Mouse (Mus musculus) megakaryocyte, adult 5-6 weeks (primary cell): ENCODE measurements around the gene Map10. TPM values are rescaled to one million over a fixed set of nuclear protein-coding genes. Genes with fewer than 3 reads are reported as not detected.

Experiments used
- ATAC-seq: 2 replicates; pipeline ENCODE4 v1.8.0; 2016; ENCODE audit warnings: mild to moderate bottlenecking, inconsistent platforms; ENCODE audit not compliant: poor library complexity, severe bottlenecking
- total RNA-seq, 2 experiments: library from RNA; stranded (forward) in 1 of 2; stranded (reverse) in 1 of 2; fragments of 153-499, 151-499 nt in 1 of 2; fragments of 221-1000, 200-1000 nt in 1 of 2; gene quantifications; 2 replicates each; pipeline versions ENCODE4 v1.2.3 to v1.2.4; 2015 to 2017

The Map10 gene
- total RNA-seq (2015), result 2.7 and 4.6 TPM in 2 replicates
- total RNA-seq (2017), result 2.3 and 3.5 TPM in 2 replicates

DNA sequence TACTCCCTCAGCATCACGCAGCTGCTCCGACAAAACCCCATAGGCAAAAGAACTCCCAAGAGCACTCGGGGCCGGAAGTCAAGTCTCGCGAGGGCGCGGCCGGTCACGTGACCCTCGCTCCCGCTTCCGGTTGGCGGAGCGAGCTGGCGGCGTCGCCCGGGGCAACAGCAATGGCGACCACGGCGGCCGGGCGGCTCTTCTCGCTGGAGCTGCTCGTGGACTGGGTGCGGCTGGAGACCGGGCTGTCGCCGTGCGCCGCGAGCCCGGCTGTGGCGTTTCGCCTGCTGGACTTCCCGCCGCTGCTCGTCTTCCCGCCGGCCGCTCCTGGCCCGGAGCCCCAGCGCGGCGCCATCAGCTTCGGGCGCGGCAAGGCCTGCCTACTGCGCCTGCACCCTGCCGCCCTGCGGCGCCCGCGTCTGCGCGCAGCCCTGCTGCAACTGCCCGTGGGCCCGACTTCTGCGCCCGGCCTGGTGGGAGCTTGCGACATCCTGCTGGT lies at the start of gene Map10:
Gene Map10, plus strand, starts transcription at position 119 of the 496 bp plus-strand sequence.
- peak; percentile 83 for ATAC-seq

DNA sequence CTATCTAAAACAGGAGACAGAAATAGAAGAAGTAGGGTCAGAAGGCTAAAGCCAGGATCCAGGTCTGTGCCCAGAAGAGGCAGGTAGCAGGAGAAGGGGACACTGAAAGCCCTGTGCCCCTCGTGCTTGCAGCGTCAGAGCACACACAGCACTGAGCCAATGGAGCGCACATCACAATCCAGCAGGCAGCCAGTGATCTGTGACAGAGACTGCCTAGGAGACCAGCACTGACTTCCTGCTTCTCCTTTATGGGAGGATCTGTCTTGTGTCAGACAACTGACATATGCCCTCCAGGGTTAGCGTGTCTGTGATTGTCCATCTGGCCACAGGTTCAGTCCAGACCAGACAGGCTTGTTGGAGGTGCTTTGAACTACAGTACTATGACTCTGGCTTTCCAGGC lies 49.3 kb upstream of the Map10 start:
- ATAC-seq, result no peak; the same call in 1 of the 2 replicates

GRCm38 (mm10) chr8:125624287-125624686 lies 45.3 kb upstream of the Map10 start:
- no peak for ATAC-seq

- ATAC-seq, result no peak
Observed at GRCm38 (mm10) chr8:125626381-125626780, 43.2 kb upstream of the Map10 start.

- no peak for ATAC-seq
Observed at GRCm38 (mm10) chr8:125628834-125629233, 40.8 kb upstream of the Map10 start.

DNA sequence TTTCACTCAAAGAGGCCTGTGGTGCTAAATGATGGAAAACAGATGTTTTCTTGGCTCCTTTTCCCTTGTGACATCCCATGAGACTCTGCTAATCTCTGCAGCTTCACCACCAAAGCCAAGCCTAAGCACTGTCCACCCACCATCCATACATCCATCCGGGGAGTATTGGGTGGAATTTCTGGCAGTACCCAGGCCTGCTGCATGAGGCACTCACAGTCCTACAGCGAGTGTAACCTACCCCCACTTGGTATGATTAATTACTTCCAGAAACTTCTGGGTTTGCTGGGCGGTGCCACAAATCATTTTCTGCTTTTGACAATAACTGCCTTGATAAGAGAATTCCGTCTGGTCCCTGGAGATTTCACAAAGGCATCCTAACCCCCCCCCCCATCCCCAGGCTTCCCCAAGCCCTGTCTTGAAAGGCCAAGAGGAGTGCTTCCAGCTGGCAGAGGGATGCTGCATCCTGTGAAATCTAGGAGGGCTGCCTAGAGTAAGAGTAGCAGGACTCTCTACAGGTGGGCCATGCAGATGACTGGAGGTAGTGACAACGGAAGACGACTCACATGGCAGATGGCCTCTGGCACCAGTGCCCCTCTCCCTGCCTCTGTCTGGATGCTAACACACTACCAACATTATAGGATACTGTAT lies 31.1 kb upstream of the Map10 start:
- no peak for ATAC-seq

DNA sequence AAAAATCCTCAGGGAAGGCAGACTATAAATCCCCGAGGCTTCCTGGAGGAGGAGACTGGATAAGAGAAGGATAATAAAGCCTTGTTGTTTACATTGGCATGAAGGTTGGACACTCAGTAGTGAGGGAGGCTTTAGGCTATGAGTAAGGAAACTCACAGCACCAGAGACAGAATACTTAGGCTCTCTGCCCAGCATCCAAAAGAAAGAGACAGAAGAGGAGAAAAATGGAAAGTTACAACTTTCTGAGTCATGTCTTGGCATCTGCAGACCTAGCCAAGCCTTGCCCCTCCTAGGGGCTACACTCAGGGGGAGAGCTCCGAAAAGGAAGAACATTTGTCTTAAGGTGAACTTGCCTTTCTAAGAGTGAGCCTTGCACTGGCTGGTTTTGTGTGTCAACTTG lies 30.0 kb upstream of the Map10 start:
- ATAC-seq, result no peak

DNA sequence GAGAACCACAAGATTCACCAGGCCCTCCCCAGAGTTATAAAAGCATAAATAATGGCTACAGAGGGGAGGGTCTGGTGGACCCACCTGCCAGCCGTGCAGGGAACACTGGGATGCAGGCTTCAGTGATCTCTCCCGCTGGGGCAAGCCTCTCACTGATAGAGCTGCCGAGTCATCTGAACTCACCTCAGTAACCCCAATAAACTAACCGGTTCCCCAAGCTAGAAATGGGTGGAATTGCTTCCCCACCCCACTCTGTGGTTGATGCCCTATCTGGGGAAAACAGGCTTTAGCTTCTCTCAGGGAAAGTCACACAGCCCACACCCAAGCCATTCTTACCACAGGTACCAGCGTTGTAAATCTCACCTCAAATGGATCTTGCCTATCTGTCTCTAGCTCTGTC lies 28.9 kb upstream of the Map10 start:
- no peak for ATAC-seq

DNA sequence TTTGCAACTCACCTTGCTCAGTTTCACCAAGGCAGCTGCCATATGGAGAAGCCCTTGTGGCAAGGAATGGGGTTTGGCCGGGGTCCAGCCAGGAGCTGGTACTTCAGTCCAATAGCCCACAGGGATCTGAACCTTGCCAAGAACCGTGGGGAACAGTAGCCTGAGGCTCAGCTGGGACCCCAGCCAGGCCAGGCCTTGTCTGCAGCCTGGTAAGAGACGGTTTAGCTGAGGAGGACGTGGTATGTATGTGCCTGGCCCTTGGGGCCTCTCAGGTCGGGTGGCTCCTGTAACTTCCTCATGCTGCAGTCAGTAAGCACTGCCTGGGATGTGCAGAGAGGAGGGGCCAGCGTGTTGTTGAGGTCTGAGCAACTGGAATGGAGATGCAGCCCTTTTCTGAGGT lies 27.8 kb upstream of the Map10 start:
- peak; percentile 61 for ATAC-seq

DNA sequence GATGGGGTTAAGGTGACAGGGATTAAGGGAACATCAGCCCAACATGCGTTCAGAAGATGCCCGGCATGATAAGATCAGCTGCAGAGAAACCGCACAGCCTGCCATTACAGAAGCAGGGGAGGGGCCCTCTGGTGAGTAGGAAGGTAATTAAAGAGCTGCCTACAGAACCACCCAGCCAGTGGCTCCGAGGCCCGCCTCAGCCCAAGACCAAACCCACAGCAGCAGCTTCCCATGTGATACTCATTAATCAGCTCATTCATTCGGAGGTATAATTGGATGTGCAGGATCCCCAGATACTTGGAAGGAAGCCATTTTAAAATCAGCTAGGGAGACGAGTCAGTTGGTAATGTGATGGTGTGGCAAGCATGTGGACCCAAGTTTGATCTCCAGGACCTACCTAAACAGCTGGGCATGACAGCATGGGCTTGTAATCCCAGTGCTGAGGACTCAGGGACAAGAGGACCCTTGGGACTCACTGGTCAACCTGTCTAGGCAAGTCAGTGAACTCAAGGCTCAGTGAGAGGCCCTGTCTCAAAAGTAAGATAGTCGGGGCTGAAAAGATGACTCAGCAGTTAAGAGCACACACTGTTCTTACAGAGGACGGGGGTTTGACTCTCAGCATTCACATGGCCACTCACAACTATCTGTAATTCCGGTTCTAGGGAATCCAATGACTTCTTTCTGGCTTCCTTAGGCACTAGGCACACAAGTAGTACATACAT lies 23.7 kb upstream of the Map10 start:
- ATAC-seq, result no peak

DNA sequence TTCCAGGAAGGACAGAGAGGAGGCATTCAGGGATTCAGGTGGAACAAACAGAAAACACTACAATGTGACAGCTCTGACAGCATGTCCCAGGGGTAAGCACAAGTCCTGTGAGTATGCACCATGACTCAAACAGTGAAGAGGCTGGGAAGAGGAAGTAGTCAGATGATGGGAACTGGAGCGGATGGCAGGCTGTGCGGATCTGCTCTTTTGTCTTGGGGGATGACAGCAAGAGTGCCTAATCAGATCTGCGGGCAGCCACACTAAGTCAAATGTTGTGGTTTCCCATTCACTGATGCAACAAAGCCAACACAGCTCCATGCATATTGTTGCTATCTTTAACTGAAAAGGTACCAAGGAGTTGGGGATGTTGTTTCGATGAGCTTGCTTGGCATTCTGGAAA lies 20.2 kb upstream of the Map10 start:
- peak; percentile 94 for ATAC-seq

DNA sequence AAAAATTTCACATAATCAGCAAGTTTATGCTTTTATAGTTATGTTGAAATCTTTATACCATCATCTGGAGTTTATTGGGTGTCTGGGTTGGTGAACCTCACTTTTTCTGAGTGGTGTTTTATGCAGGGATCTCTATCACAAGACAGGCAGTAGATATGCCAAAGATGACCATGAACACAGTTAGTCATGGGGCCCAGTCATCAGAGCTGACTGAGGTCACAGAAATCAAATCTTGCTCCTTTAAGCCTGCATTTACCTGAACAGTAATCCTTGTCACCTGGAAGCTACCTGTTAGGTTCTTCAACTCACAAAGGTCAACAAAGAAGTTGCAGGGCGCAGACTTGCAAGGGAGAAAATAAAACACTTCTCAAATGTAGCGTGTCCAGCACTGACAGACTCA lies 14.8 kb upstream of the Map10 start:
- ATAC-seq, result no peak

DNA sequence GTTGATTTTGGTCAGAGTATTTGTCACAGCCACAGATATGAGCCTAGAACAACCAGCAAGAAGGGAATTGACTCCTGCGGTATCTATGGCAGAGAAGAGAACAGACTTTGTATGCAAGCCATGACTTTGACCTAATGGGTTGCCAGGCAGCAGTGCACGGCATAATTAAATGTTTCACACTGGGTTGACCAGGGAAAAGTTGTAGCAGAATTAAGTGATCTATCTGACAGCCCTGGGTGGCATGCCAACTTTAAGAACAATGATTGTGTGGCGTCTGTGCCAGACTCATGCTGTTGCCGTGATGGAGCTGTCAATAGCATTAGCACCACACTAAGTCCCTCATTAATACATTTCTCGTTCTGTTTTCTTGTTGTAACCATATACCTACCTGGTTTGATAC lies 11.1 kb upstream of the Map10 start:
- no peak for ATAC-seq

GRCm38 (mm10) chr8:125658926-125659325 lies 10.7 kb upstream of the Map10 start:
- no peak for ATAC-seq

DNA sequence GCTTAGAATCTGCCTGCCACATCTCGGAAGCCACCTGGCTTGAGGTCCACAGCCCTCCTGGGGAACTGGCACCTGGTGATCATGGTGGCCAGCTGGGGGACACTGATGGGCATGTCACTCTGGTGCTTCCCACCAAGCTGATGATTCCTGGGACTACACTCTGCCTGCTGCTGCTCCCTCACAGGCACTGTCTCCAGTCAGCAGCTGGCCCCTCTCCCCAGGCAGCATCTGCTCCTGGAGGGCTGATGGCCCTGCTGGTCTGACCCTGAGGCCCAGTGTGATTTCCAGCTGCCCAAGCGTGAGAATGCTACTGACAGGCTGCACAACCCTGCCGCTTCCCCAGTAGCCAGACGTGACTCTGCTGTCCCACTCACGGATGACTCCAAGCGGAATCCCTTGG lies 9.2 kb upstream of the Map10 start:
- no peak for ATAC-seq

GRCm38 (mm10) chr8:125661958-125662668 lies 7.5 kb upstream of the Map10 start:
- ATAC-seq, result no peak

GRCm38 (mm10) chr8:125662669-125663048 lies 7.0 kb upstream of the Map10 start:
- ATAC-seq, result no peak

GRCm38 (mm10) chr8:125665183-125665875 lies 4.3 kb upstream of the Map10 start:
- ATAC-seq, result no peak

- ATAC-seq, result no peak
Observed at GRCm38 (mm10) chr8:125665876-125666186, 3.8 kb upstream of the Map10 start.

GRCm38 (mm10) chr8:125666201-125666600 lies 3.4 kb upstream of the Map10 start:
- no peak for ATAC-seq

GRCm38 (mm10) chr8:125667248-125667647 lies 2.4 kb upstream of the Map10 start:
- ATAC-seq, result no peak
